Mouse (Mus musculus) cerebellum, postnatal 10 days (tissue): Measurements from ENCODE around the gene Rspry1.
A peak's percentile ranks its signal among the peaks of the same experiment; 100 is the strongest.

Source experiments
- DNase-seq, 2 experiments: peaks; one replicate each; pipeline ENCODE4 v3.0.0; 2021; ENCODE audit warnings: mixed read lengths in 2 of 2

Rspry1 gene

GRCm38 (mm10) chr8:94601607-94602385 lies at the start of gene Rspry1, which contains the start of gene Fam192a:
Gene Rspry1 (plus strand): TSS chr8:94601937.
Gene Fam192a (minus strand): TSS chr8:94601997.
- peak; percentile 100 for DNase-seq

- DNase-seq = no peak
Observed at GRCm38 (mm10) chr8:94552696-94553095, 49.0 kb upstream of the Rspry1 start.

GRCm38 (mm10) chr8:94557281-94557680 lies 44.5 kb upstream of the Rspry1 start:
- DNase-seq = no peak

GRCm38 (mm10) chr8:94561256-94561655 lies 40.5 kb upstream of the Rspry1 start:
- peak in 1 of 2 experiments; percentile 47 for DNase-seq

GRCm38 (mm10) chr8:94564421-94564820 lies 37.3 kb upstream of the Rspry1 start:
- DNase-seq = no peak

- DNase-seq = peak in 1 of 2 experiments; percentile 51
Observed at GRCm38 (mm10) chr8:94566033-94566432, 35.7 kb upstream of the Rspry1 start.

- DNase-seq = peak in 1 of 2 experiments; percentile 49
Observed at GRCm38 (mm10) chr8:94566446-94567158, 35.1 kb upstream of the Rspry1 start.

- peak; percentile 69 to 76 for DNase-seq
Observed at GRCm38 (mm10) chr8:94567159-94567849, 34.4 kb upstream of the Rspry1 start.

GRCm38 (mm10) chr8:94568098-94568497 lies 33.6 kb upstream of the Rspry1 start:
- no peak for DNase-seq

- DNase-seq = no peak
Observed at GRCm38 (mm10) chr8:94569419-94569818, 32.3 kb upstream of the Rspry1 start.

- no peak for DNase-seq
Observed at GRCm38 (mm10) chr8:94571896-94572295, 29.8 kb upstream of the Rspry1 start.

- DNase-seq = peak; percentile 98
Observed at GRCm38 (mm10) chr8:94574159-94574907, 27.4 kb upstream of the Rspry1 start.

- no peak for DNase-seq
Observed at GRCm38 (mm10) chr8:94575148-94575547, 26.6 kb upstream of the Rspry1 start.

GRCm38 (mm10) chr8:94581820-94582483 lies 19.8 kb upstream of the Rspry1 start:
- no peak for DNase-seq

GRCm38 (mm10) chr8:94582569-94582968 lies 19.2 kb upstream of the Rspry1 start:
- DNase-seq = no peak

- peak; percentile 79 to 83 for DNase-seq
Observed at GRCm38 (mm10) chr8:94584238-94584817, 17.4 kb upstream of the Rspry1 start.

GRCm38 (mm10) chr8:94591691-94592090 lies 10.0 kb upstream of the Rspry1 start:
- DNase-seq = no peak

- no peak for DNase-seq
Observed at GRCm38 (mm10) chr8:94594211-94594610, 7.5 kb upstream of the Rspry1 start.

- no peak for DNase-seq
Observed at GRCm38 (mm10) chr8:94600478-94600877, 1.3 kb upstream of the Rspry1 start.

- DNase-seq = peak in 1 of 2 experiments; percentile 39
Observed at GRCm38 (mm10) chr8:94601034-94601606, 617 bp upstream of the Rspry1 start.

- peak in 1 of 2 experiments; percentile 29 for DNase-seq
Observed at GRCm38 (mm10) chr8:94602471-94603131, 864 bp downstream of the Rspry1 start.
